Mouse (Mus musculus): ENCODE data around the gene Fth1.
A peak's percentile ranks its signal among the peaks of the same experiment; 100 is the strongest.

The Fth1 gene

GRCm38 (mm10) chr19:10022414-10023303 lies 42.3 kb downstream of the Fth1 start:
- no peak for DNase-seq (ENCODE audit: low read depth, low spot score)

- no peak for DNase-seq (ENCODE audit: low read depth, low spot score)
Measured at GRCm38 (mm10) chr19:10023304-10023758, 42.9 kb downstream of the Fth1 start.

- no peak for DNase-seq (ENCODE audit: low read depth, low spot score)
Measured at GRCm38 (mm10) chr19:10025169-10025875, 44.9 kb downstream of the Fth1 start.

GRCm38 (mm10) chr19:10029746-10030145 lies 49.3 kb downstream of the Fth1 start:
- DNase-seq (ENCODE audit: low read depth, low spot score), result no peak

- DNase-seq (ENCODE audit: low read depth, low spot score), result peak; percentile 77
Measured at GRCm38 (mm10) chr19:10033211-10033973, 53.0 kb downstream of the Fth1 start.

GRCm38 (mm10) chr19:10034356-10034755 lies 54.0 kb downstream of the Fth1 start:
- peak; percentile 4 for DNase-seq (ENCODE audit: low read depth, low spot score)
